Mouse (Mus musculus) MEL (cell line): ENCODE results near the gene Dus4l. TPM values are rescaled to one million over a fixed set of nuclear protein-coding genes. Genes with fewer than 3 reads are reported as not detected.

Experiments
- DNase-seq: peaks from one replicate; pipeline ENCODE4 v3.0.0; 2011; ENCODE audit warnings: low read depth, low spot score
- H3K27ac ChIP-seq: 2 replicates; pipeline ENCODE4 v1.5.1; 2012; ENCODE audit warnings: low read depth, mild to moderate bottlenecking, control low read depth, low read length, moderate library complexity; ENCODE audit not compliant: control insufficient read depth
- H3K27me3 ChIP-seq, 2 experiments: fragments of 150-350 bp in 1 of 2; sonication (generic) in 1 of 2; 2 replicates each; pipeline ENCODE4 v1.6.1; 2012; ENCODE audit warnings: low read length in 2 of 2, mild to moderate bottlenecking in 2 of 2, improper control_type of control experiment in 1 of 2, moderate library complexity in 1 of 2; ENCODE audit not compliant: insufficient read depth in 2 of 2, control insufficient read depth in 1 of 2
- H3K36me3 ChIP-seq, 2 experiments: 2 replicates each; pipeline ENCODE4 v1.6.1; 2012 to 2014; ENCODE audit warnings: low read length in 2 of 2, improper control_type of control experiment in 1 of 2, inconsistent platforms in 1 of 2, mild to moderate bottlenecking in 1 of 2; ENCODE audit not compliant: insufficient read depth in 2 of 2, control insufficient read depth in 1 of 2
- H3K4me1 ChIP-seq, 2 experiments: fragments of 150-350 bp in 1 of 2; sonication (generic) in 1 of 2; 2 replicates each; pipeline ENCODE4 v1.6.1; 2012; ENCODE audit warnings: low read length in 2 of 2, improper control_type of control experiment in 1 of 2, mild to moderate bottlenecking in 1 of 2; ENCODE audit not compliant: insufficient read depth in 2 of 2, control insufficient read depth in 1 of 2
- H3K4me3 ChIP-seq, 2 experiments: fragments of 150-350 bp in 1 of 2; sonication (generic) in 1 of 2; 2 replicates each; pipeline ENCODE4 v1.5.1; 2012; ENCODE audit warnings: low read depth in 2 of 2, low read length in 2 of 2, mild to moderate bottlenecking in 2 of 2, moderate library complexity in 2 of 2, control low read depth in 1 of 2, improper control_type of control experiment in 1 of 2; ENCODE audit not compliant: control insufficient read depth in 1 of 2, insufficient read depth in 1 of 2
- H3K79me2 ChIP-seq: 2 replicates; pipeline ENCODE4 v1.6.1; 2012; ENCODE audit warnings: mild to moderate bottlenecking, low read length, moderate library complexity; ENCODE audit not compliant: control insufficient read depth, poor library complexity, insufficient read depth
- H3K9ac ChIP-seq: 2 replicates; pipeline ENCODE4 v1.6.1; 2012; ENCODE audit warnings: low read depth, mild to moderate bottlenecking, control low read depth, low read length, moderate library complexity; ENCODE audit not compliant: control insufficient read depth, poor library complexity, severe bottlenecking
- H3K9me3 ChIP-seq: fragments of 150-350 bp; sonication (generic); replicated peaks from 2 replicates; pipeline ENCODE4 v1.6.1; 2012; ENCODE audit warnings: mild to moderate bottlenecking, low read length, improper control_type of control experiment, moderate library complexity; ENCODE audit not compliant: insufficient read depth
- BHLHE40 ChIP-seq: IDR thresholded peaks from 2 replicates; pipeline ENCODE4 v1.6.1; 2012; ENCODE audit warnings: low read depth, mild to moderate bottlenecking, inconsistent platforms, low read length, improper control_type of control experiment, borderline replicate concordance
- CHD1 ChIP-seq: IDR thresholded peaks from 2 replicates; pipeline ENCODE4 v1.6.1; 2012; ENCODE audit warnings: low read depth, mild to moderate bottlenecking, inconsistent platforms, low read length, improper control_type of control experiment
- CHD2 ChIP-seq: IDR thresholded peaks from 2 replicates; pipeline ENCODE4 v1.6.1; 2011; ENCODE audit warnings: low read length, improper control_type of control experiment
- CTCF ChIP-seq, 3 experiments: IDR thresholded peaks in 2 of 3; conservative IDR thresholded peaks in 1 of 3; 2 replicates each; pipeline ENCODE4 v1.5.1; 2011 to 2012; ENCODE audit warnings: low read length in 3 of 3, low read depth in 2 of 3, mild to moderate bottlenecking in 2 of 3, improper control_type of control experiment in 1 of 3, inconsistent platforms in 1 of 3, mixed read lengths in 1 of 3, moderate library complexity in 1 of 3; ENCODE audit not compliant: control insufficient read depth in 1 of 3, insufficient read depth in 1 of 3, poor library complexity in 1 of 3, severe bottlenecking in 1 of 3
- EP300 ChIP-seq, 2 experiments: IDR thresholded peaks; 2 replicates each; pipeline ENCODE4 v1.6.1; 2011; ENCODE audit warnings: improper control_type of control experiment in 2 of 2, low read length in 2 of 2, low read depth in 1 of 2, mild to moderate bottlenecking in 1 of 2
- ETS1 ChIP-seq: IDR thresholded peaks from 2 replicates; pipeline ENCODE4 v1.6.1; 2012; ENCODE audit warnings: low read depth, mild to moderate bottlenecking, inconsistent platforms, low read length, improper control_type of control experiment, moderate library complexity
- GABPA ChIP-seq: IDR thresholded peaks from 2 replicates; pipeline ENCODE4 v1.6.1; 2012; ENCODE audit warnings: low read depth, mild to moderate bottlenecking, inconsistent platforms, low read length, improper control_type of control experiment, moderate library complexity
- HCFC1 ChIP-seq: IDR thresholded peaks from 2 replicates; pipeline ENCODE4 v1.6.1; 2012; ENCODE audit warnings: low read depth, mild to moderate bottlenecking, inconsistent platforms, low read length, improper control_type of control experiment, moderate library complexity
- JUND ChIP-seq: IDR thresholded peaks from 2 replicates; pipeline ENCODE4 v1.6.1; 2011; ENCODE audit warnings: low read depth, mild to moderate bottlenecking, improper control_type of control experiment, low read length
- MAFK ChIP-seq: IDR thresholded peaks from 2 replicates; pipeline ENCODE4 v1.6.1; 2011; ENCODE audit warnings: low read depth, mild to moderate bottlenecking, low read length, improper control_type of control experiment, borderline replicate concordance
- MAZ ChIP-seq: IDR thresholded peaks from 2 replicates; pipeline ENCODE4 v1.6.1; 2012; ENCODE audit warnings: low read depth, mild to moderate bottlenecking, inconsistent platforms, low read length, improper control_type of control experiment
- NELFE ChIP-seq: IDR thresholded peaks from 2 replicates; pipeline ENCODE4 v1.6.1; 2011; ENCODE audit warnings: low read depth, low read length, improper control_type of control experiment
- NRF1 ChIP-seq: IDR thresholded peaks from 2 replicates; pipeline ENCODE4 v1.6.1; 2014; ENCODE audit warnings: low read depth, mild to moderate bottlenecking, inconsistent platforms, low read length, improper control_type of control experiment, moderate library complexity; ENCODE audit not compliant: poor library complexity, insufficient read depth, severe bottlenecking
- POLR2AphosphoS2 ChIP-seq: IDR thresholded peaks from 2 replicates; pipeline ENCODE4 v1.6.1; 2011; ENCODE audit warnings: low read length, improper control_type of control experiment
- POLR2AphosphoS5 ChIP-seq: IDR thresholded peaks from 2 replicates; pipeline ENCODE4 v1.6.1; 2012; ENCODE audit warnings: low read depth, borderline replicate concordance, mild to moderate bottlenecking, inconsistent platforms, low read length, moderate library complexity, mixed read lengths
- SIN3A ChIP-seq: IDR thresholded peaks from 2 replicates; pipeline ENCODE4 v1.6.1; 2012; ENCODE audit warnings: low read length, improper control_type of control experiment, inconsistent platforms
- SMC3 ChIP-seq: IDR thresholded peaks from 2 replicates; pipeline ENCODE4 v1.6.1; 2011; ENCODE audit warnings: low read depth, low read length, improper control_type of control experiment
- TAL1 ChIP-seq: IDR thresholded peaks from 2 replicates; pipeline ENCODE4 v1.6.1; 2012; ENCODE audit warnings: mild to moderate bottlenecking, inconsistent platforms, low read length, moderate library complexity, mixed read lengths
- TBP ChIP-seq: IDR thresholded peaks from 2 replicates; pipeline ENCODE4 v1.8.0; 2011; ENCODE audit warnings: low read depth, low read length, improper control_type of control experiment
- UBTF ChIP-seq: IDR thresholded peaks from 2 replicates; pipeline ENCODE4 v1.6.1; 2012; ENCODE audit warnings: low read depth, mild to moderate bottlenecking, inconsistent platforms, low read length, improper control_type of control experiment, moderate library complexity, borderline replicate concordance; ENCODE audit not compliant: insufficient read depth
- ZKSCAN1 ChIP-seq: IDR thresholded peaks from 2 replicates; pipeline ENCODE4 v1.6.1; 2012; ENCODE audit warnings: low read depth, mild to moderate bottlenecking, inconsistent platforms, low read length, improper control_type of control experiment, moderate library complexity
- ZMIZ1 ChIP-seq: IDR thresholded peaks from 2 replicates; pipeline ENCODE4 v1.6.1; 2012; ENCODE audit warnings: low read depth, mild to moderate bottlenecking, inconsistent platforms, low read length, improper control_type of control experiment, moderate library complexity
- ZNF384 ChIP-seq: IDR thresholded peaks from 2 replicates; pipeline ENCODE4 v1.6.1; 2012; ENCODE audit warnings: low read depth, mild to moderate bottlenecking, inconsistent platforms, low read length, improper control_type of control experiment
- polyA plus RNA-seq, 2 experiments: library from polyadenylated mRNA; stranded (reverse) in 1 of 2; unstranded in 1 of 2; fragments of >175 nt in 1 of 2; fragments of >200 nt in 1 of 2; gene quantifications; 2 replicates each; pipeline versions ENCODE4 v1.2.1 to v1.2.4; 2012; ENCODE audit warnings: low replicate concordance in 2 of 2, low read depth in 1 of 2; ENCODE audit not compliant: insufficient read length in 2 of 2, insufficient read depth in 1 of 2, missing spikeins in 1 of 2
- total RNA-seq: library from RNA; depleted of rRNA; stranded (reverse); fragments of 300-350 nt; gene quantifications from 2 replicates; pipeline ENCODE4 v1.2.3, GENCODE M21; 2012

Dus4l gene
- total and polyA plus RNA-seq, 3 experiments = 11.9 to 12.1 TPM; not detected in 1

GRCm38 (mm10) chr12:31625016-31625415, 29.6 kb downstream of the Dus4l start:
- Histone ChIP-seq H3K27ac (no peak overlapping the region), H3K9me3 (no peaks in the 10 kb centered on the region), H3K36me3 (peaks cover 0 to 32% of the 10 kb centered on the region in 2 experiments; a peak in 2 of 4 replicates), H3K4me1 (no peaks in the 10 kb centered on the region), H3K9ac (no peak overlapping the region), H3K4me3 (no peak overlapping the region), H3K79me2 (no peaks in the 10 kb centered on the region), H3K27me3 (no peaks in the 10 kb centered on the region)
- TF ChIP-seq BHLHE40 (no peak), ZKSCAN1 (no peak), POLR2AphosphoS5 (no peak), UBTF (no peak), CHD1 (no peak), TAL1 (no peak), GABPA (no peak)
- DNase-seq = no peak

- Histone ChIP-seq H3K27me3 (no peaks in the 10 kb centered on the region), H3K9me3 (no peaks in the 10 kb centered on the region), H3K79me2 (no peaks in the 10 kb centered on the region), H3K27ac (no peak overlapping the region), H3K9ac (no peak overlapping the region), H3K4me1 (no peaks in the 10 kb centered on the region), H3K36me3 (peaks cover 0 to 37% of the 10 kb centered on the region in 2 experiments; a peak in 2 of 4 replicates), H3K4me3 (no peak overlapping the region)
- no peak for TF ChIP-seq HCFC1
- peak in 2 of 3 experiments; percentile 17 to 22; a peak in 5 of 6 replicates for TF ChIP-seq CTCF (IDR thresholded peaks at IDR 0.05 in 2 of 3, conservative IDR thresholded peaks at IDR 0.05 in 1 of 3; ENCODE audit: control insufficient read depth in 1 of 3, insufficient read depth in 1 of 3, low read depth in 2 of 3, low read length in 3 of 3, poor library complexity in 1 of 3, severe bottlenecking in 1 of 3)
- no peak for TF ChIP-seq ETS1
- TF ChIP-seq JUND = no peak
- no peak for TF ChIP-seq NELFE
- no peak for TF ChIP-seq MAZ
- no peak for TF ChIP-seq ZMIZ1
- no peak for TF ChIP-seq NRF1
- TF ChIP-seq SMC3 = peak; percentile 16; the same call in 1 of the 2 replicates
- TF ChIP-seq SIN3A = no peak
- no peak for TF ChIP-seq EP300 (IDR thresholded peaks at IDR 0.05; ENCODE audit: low read depth in 1 of 2, low read length in 2 of 2)
- no peak for TF ChIP-seq CHD2
- TF ChIP-seq TBP = no peak
- TF ChIP-seq POLR2AphosphoS2 = no peak
- TF ChIP-seq BHLHE40 = no peak
- TF ChIP-seq ZNF384 = no peak
- TF ChIP-seq MAFK = no peak
- no peak for TF ChIP-seq GABPA
- DNase-seq = no peak
Observed at GRCm38 (mm10) chr12:31620106-31620505, 34.5 kb downstream of the Dus4l start.
